Mouse (Mus musculus): Measurements from ENCODE around the gene Plekhg2. TPM values are rescaled to one million over a fixed set of nuclear protein-coding genes. Genes with fewer than 3 reads are reported as not detected.
A peak's percentile ranks its signal among the peaks of the same experiment; 100 is the strongest.

The Plekhg2 gene
- total RNA-seq, 2 experiments from 2014 or later = 7.1 to 7.7 TPM

DNA sequence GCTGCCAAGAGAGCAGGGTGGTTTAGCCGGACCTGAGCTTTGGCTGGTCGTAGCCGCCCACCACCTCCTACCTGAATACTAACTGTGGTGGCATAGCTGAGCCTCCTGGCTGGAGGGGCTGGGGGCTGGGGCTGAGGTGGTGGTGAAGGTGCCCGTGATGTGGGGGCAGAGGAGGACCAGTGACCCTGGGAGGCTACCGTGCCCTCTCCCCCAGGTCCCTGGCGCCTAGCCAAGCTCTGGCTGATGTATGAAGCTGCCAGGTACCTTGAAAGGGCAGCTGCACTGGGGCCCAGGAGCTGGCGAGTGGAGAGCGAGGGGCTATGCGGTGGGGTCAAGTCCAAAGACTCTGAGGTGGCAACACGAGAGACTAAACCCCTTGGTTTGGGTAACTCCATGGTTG, 12.5 kb downstream of the Plekhg2 start:
- Histone ChIP-seq H3K27ac (no peak overlapping the region), H3K4me3 (no peak overlapping the region)
- DNase-seq (ENCODE audit: extremely low spot score in 1 of 2, low spot score in 2 of 2) = no peak
- TF ChIP-seq CTCF (IDR thresholded peaks at IDR 0.05) = no peak
- intact Hi-C loops (cut with DNase I) = no loop called here

DNA sequence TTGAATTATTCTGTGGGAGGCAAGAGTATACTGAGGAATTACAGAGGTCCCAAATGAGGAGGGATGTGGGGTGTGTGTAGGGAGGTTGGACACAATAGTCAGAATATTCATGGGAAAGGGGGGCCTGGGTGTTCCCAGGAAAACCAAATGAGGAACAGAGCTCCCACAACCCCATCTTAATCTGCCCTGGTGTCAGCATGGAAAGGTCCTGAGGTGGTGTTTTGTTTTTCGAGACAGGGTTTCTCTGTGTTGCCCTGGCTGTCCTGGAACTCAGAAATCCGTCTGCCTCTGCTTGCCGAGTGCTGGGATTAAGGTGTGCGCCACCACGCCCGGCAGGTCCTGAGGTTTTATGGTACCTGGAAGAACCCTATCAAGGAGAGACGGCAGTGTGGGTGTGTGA, 14.0 kb downstream of the Plekhg2 start:
- no peak for TF ChIP-seq CTCF (IDR thresholded peaks at IDR 0.05)
- intact Hi-C loops (cut with DNase I) = no loop called here
- no peak for DNase-seq (ENCODE audit: extremely low spot score in 1 of 2, low spot score in 2 of 2)
- no peak overlapping the region for H3K27ac ChIP-seq
- H3K4me3 ChIP-seq = no peak overlapping the region

DNA sequence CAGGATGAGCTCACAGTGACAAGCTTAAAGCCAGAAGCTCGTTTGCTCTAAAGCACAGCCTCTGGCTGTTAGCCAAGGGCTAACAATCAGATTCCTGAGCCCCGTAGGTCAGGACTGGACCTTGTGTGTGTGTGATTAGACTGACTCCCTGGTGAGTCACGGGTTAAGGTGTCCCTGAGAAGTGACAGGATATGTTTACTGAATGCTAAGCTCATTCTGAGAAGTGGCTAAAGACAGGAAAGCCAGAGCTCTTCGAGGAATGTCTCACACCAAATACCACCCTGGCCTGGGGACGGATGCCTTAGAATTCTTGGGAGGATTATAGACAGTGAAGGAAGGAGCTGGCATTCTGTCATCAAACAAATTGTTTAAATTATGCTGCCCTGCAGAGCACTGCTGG, 14.4 kb downstream of the Plekhg2 start:
- TF ChIP-seq CTCF (IDR thresholded peaks at IDR 0.05) = no peak
- DNase-seq (ENCODE audit: extremely low spot score in 1 of 2, low spot score in 2 of 2) = no peak
- intact Hi-C loops (cut with DNase I) = no loop called here
- no peak overlapping the region for H3K4me3 ChIP-seq
- H3K27ac ChIP-seq = no peak overlapping the region

DNA sequence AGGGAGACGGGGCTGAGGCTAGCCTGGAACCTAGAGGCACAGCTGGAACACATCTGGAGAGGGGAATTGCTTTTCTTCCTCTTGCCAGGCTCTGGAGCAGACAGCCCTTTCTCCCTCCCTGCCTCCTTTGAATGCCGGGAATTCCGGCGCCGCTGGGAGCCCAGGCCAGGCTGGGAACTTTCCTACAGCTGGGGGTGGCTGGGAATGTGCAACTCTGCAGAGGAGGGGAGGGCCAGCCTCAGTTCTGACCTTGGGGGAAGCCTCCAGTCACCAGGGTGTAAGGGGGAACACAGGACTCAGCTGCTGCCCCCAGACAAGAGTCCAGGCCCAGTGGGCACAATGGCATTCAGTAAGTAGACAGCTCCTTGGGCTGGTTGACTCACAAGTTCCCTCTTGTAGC, 15.4 kb downstream of the Plekhg2 start:
- Histone ChIP-seq H3K27ac (no peak overlapping the region), H3K4me3 (no peak overlapping the region)
- DNase-seq (ENCODE audit: extremely low spot score in 1 of 2, low spot score in 2 of 2) = no peak
- intact Hi-C loops (cut with DNase I) = no loop called here
- TF ChIP-seq CTCF (IDR thresholded peaks at IDR 0.05) = no peak; the same call in 1 of the 2 replicates

DNA sequence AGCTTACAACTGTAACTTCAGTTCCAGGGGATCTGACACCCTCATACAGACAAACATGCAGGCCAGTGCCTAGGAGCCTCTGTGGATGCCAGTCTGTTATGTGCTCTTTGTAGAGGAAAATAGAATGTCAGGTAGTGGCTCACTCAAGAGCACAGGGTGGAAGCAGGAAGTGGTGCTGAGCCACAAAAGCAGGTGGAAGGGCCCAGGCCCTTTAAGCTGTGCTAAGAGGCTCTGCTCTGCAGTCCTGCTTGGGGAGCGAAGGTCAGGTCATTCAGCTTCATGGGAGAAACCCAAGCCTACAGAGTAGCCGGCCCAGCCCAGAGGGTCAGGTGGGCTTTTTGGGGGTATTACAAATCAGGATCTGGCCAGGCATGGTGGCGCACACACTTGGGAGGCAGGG, 17.2 kb downstream of the Plekhg2 start:
- intact Hi-C loops (cut with DNase I) = no loop called here
- no peak for TF ChIP-seq CTCF (IDR thresholded peaks at IDR 0.05)
- H3K4me3 ChIP-seq = no peak overlapping the region

DNA sequence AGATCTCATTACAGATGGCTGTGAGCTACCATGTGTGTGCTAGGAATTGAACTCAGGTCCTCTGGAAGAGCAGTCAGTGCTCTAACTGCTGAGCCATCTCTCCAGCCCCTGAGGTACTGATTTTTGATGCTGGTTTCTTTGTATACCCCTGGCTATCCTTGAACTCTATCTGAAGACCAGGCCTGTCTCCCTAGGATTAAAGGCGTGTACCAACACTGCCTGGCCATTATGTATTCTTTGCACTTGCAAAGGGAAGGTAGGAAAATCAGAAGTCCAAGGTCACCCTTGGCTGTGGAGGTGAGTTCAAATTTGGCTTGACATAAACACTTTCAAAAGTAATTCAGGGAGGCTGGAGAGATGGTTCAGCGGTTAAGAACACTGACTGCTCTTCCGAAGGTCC, 17.8 kb downstream of the Plekhg2 start:
- no peak for DNase-seq (ENCODE audit: extremely low spot score in 1 of 2, low spot score in 2 of 2)
- Histone ChIP-seq H3K4me3 (no peak overlapping the region), H3K27ac (no peak overlapping the region)
- TF ChIP-seq CTCF (IDR thresholded peaks at IDR 0.05) = no peak
- intact Hi-C loops (cut with DNase I) = no loop called here

More for the DNA sequence above, 17.2 kb downstream of the Plekhg2 start:
- H3K27ac ChIP-seq = no peak overlapping the region
- DNase-seq (ENCODE audit: extremely low spot score in 1 of 2, low spot score in 2 of 2) = no peak

DNA sequence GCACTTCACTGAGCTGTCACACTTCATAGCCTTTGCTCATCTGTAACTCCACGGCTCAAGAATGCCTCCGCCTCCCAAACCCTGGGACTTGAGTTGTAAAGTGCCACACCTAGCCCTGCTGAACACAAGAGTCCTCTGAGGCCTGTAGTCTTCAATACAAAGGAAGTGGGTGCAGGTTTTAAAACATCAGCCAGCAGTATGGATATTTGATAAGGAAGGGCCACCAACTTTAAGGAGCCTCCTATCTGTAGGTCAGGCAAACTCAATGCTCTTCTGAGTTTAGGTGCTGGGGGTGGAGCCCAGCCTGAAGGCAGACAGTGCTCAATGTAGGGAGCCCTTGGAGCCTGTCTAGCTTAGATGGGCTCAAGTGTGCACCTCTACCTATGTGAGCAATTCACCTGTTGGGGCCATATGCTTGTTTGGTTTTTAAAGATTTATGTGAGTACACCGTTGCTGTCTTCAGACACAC, 18.3 kb downstream of the Plekhg2 start:
- Histone ChIP-seq H3K27ac (no peak overlapping the region), H3K4me3 (no peak overlapping the region)
- no peak for TF ChIP-seq CTCF (IDR thresholded peaks at IDR 0.05)
- intact Hi-C loops (cut with DNase I) = no loop called here
- no peak for DNase-seq (ENCODE audit: extremely low spot score in 1 of 2, low spot score in 2 of 2)

DNA sequence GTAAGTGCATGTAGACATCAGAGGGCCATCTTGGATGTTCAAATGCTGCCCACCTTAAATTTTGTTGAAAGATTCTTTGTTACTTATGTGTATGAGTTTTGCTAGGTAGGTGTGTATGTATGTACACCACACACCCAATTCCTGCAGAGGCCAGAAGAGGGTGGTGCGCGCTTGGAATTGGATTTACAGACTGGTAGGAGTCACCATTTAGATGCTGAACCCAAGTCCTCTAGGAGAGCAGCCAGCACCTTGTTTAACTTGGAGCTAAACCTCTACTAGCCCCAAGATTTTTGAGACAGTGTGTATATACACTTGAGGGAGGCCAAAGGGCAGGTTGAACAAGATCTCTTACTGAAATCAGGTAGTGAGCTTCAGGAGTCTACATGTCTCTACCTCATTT, 19.1 kb downstream of the Plekhg2 start:
- DNase-seq (ENCODE audit: extremely low spot score in 1 of 2, low spot score in 2 of 2) = no peak
- H3K4me3 ChIP-seq = no peak overlapping the region
- no peak overlapping the region for H3K27ac ChIP-seq
- intact Hi-C loops (cut with DNase I) = no loop called here
- TF ChIP-seq CTCF (IDR thresholded peaks at IDR 0.05) = no peak; the same call in 1 of the 2 replicates

DNA sequence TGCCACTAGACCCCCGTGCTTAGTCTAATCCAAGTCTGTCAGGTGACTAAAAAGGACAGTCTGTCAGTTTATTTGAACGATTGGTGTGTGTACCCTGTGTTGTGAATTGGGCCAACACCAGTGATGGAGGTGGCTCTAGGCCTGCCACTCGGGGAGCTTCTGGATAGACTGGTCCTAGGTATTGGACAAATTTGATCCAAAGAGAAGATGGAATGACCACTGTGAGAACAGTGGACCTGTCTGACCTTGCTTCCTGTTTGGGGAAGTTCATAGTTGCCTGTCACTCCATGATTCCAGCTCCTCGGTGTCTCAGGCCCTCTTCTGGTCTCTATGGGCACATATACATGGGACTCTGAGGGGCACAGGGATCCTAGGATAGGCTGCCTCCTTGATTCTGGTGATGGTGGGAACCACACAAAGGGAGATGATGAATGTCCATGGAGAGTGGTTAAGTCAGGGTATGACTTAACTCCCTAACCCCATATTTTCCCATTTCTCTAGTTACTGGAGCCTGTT, 20.7 kb downstream of the Plekhg2 start:
- Histone ChIP-seq H3K4me3 (peak overlapping the region; percentile 87), H3K27ac (no peak overlapping the region)
- TF ChIP-seq CTCF (IDR thresholded peaks at IDR 0.05) = no peak
- intact Hi-C loops (cut with DNase I) = loop anchor here (2.0 kb wide), 2 partner anchors 21 to 41 kb away; partner anchors contain the start of genes Med29, Paf1 and Plekhg2
- DNase-seq (ENCODE audit: extremely low spot score in 1 of 2, low spot score in 2 of 2) = no peak

DNA sequence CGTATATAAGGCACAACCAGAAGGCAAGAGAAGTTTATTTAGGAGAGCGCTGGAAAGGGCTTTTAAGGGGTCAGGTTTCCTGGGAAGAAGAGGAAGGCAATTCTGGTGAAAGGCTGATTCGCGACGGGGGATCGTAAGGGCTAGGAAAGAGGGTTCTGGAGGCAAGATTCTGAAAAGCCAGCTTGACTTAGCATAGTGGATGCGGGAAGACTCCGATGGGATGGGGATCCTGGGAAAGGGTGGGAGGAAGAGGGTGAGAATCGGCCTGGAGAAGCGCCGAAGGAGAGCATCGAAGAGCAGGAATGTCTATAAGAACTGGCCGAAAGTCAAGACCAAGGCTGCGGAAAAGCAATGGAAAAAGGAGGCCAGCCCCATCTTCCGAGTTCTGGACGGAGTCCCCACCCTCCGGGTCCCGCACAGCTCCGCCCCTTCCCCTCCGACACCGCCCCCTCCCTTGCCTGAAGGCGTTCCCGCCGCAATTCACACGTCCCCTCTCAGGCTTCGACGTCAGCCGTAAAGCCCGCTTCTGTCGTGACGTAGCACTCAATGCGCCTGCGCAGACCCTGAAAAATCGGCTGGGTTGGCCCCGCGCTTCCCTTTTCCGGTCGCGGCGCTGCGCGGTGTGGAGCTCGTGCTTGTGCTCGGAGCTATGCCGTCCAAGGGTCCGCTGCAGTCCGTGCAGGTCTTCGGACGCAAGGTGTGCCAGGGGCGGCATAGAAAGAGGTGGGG, 22.1 kb downstream of the Plekhg2 start, which contains the start of gene Rps16:
TSS of gene Rps16 (plus strand) at position 498 of the 729 bp plus-strand sequence.
- no peak for TF ChIP-seq CTCF (IDR thresholded peaks at IDR 0.05)
- DNase-seq (ENCODE audit: extremely low spot score in 1 of 2, low spot score in 2 of 2) = peak; percentile 97 to 99
- H3K27ac ChIP-seq = peak within 1 kb of the TSS; percentile 91
- peak within 1 kb of the TSS; percentile 87 for H3K4me3 ChIP-seq
- intact Hi-C loops (cut with DNase I) = loop anchor here (1.0 to 2.0 kb wide), 3 partner anchors 12 to 42 kb away; partner anchors contain the start of genes Med29, Paf1, Plekhg2 and Supt5

DNA sequence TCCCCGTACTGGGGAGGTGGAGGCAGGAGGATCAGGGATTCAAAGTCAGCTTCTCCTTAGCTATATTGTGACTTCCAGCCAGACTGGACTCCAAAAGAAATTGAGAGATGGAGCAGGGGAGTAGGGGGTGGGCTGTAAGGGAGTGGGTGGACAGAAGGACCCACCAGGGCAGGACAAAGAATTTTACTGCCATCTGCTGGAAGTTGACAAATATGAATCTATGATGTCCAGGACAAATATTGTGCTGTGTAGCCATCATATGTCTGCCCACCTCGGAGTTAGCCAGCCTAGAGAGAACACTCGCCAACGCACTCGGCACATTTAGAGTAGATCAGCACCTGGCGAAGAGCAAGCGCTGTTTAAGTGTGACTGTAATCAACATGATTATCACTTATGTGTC, 23.8 kb downstream of the Plekhg2 start:
- intact Hi-C loops (cut with DNase I) = no loop called here
- no peak for DNase-seq (ENCODE audit: extremely low spot score in 1 of 2, low spot score in 2 of 2)
- TF ChIP-seq CTCF (IDR thresholded peaks at IDR 0.05) = no peak; the same call in none of the 2 replicates
- Histone ChIP-seq H3K4me3 (no peak overlapping the region), H3K27ac (no peak overlapping the region)

DNA sequence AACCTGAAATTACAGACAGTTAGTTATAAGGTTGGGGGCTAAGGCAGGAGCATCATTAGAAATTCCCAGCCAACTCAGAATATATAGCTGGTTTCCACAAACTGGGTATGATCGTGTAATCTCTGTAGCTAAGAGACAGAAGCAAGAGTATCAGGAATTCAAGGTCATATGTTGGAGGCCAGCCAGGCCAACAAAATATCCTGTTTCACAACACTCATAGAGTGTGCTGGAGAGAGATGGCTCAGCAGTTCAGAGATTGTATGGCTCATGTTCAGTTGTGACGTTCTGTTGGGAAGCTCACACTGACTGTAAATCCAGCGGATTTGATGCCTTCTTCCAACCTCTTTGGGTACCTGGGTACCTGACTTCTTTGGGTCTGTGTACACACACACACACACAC, 24.7 kb downstream of the Plekhg2 start:
- TF ChIP-seq CTCF (IDR thresholded peaks at IDR 0.05) = no peak
- intact Hi-C loops (cut with DNase I) = no loop called here
- H3K4me3 ChIP-seq = no peak overlapping the region
- no peak for DNase-seq (ENCODE audit: extremely low spot score in 1 of 2, low spot score in 2 of 2)
- H3K27ac ChIP-seq = no peak overlapping the region
